Mouse (Mus musculus): ENCODE data around the gene Mpped2.

Gene Mpped2

DNA sequence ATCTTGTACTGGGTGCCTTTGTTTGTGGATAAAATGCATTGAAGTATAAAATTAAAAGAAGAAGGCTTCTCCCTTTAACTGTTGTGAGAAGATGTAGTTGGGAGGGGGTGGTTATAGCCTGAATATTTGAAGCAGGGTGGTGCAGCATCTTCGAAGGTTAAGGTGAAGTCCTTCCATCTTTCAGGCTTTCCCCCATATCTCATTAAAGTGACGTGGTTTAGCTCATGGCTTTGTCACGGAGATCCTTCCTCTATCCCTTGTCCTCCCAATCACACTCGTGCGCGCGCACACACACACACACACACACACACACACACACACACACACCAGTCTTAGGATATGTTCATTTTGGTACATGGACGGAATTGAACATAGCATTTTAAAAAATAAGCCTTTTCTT lies 3.3 kb downstream of the Mpped2 start:
- DNase-seq (ENCODE audit: low read depth, low spot score): no peak

DNA sequence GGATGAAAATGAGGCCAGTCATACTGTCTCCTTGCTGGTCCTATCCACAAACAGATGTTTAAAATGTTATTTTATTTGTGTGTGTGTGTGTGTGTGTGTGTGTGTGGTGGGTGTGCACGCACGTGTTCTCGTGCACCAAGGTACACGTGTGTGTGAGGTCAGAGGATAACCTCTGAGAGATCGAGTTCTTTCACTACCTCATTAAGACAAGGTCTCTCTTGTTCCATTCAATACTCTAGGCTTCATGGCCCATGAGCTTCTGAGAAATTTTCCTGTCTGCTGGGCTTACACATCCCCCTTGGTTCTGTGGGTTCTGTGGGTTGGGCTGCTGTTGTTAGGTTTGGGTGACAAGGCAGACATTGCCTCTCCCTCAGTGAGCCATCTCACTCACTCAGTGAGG lies 12.6 kb downstream of the Mpped2 start:
- no peak for DNase-seq (ENCODE audit: low read depth, low spot score)

DNA sequence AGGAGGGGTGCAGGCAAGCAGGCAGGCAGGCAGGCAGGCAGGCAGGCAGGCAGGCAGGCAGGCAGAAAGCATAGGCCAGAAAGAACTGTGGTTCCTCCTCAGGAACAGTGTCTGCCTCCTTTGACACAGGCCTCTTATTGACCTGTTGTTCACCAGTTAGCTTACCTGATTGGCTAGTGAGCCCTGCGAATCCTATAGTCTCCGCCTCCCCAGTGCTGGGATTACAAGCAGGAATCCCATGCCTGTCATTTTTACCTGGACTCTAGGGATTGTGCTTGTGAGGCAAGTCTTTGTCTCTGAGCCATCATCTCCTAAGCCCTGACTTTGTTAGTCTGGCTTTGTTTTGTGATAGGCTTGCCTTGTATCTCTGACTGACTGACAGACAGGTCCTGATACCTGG lies 14.1 kb downstream of the Mpped2 start:
- no peak for DNase-seq (ENCODE audit: low read depth, low spot score)

DNA sequence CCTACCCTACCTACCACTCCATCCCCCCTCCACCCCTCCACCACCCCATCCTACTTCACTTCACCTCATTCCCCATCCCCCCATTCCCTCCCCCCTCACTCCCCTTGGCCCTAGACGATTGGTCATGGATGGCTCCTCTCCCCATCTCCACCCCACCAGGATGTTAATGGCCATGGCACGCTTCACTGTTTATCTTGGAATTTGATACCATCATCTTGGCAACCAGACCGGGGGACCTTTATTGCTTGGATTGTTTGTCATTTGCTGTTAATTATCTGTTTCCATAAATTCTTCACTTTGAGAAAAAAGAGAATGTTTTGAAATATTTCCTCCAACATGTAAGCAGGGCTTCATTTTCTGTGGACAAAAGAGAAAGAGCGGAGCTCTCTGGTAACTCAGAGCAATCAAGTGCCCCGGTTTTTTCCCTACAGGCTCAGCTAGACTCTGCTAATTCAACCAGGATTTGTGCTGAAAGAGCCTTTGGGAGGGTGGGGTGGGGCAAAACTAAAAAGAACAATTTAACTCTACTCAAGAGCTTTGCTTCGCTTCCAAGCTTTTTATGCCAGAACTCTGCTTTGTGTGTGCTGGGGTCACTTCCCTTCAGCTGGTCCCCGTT lies 17.9 kb downstream of the Mpped2 start:
- no peak for DNase-seq (ENCODE audit: low read depth, low spot score)

DNA sequence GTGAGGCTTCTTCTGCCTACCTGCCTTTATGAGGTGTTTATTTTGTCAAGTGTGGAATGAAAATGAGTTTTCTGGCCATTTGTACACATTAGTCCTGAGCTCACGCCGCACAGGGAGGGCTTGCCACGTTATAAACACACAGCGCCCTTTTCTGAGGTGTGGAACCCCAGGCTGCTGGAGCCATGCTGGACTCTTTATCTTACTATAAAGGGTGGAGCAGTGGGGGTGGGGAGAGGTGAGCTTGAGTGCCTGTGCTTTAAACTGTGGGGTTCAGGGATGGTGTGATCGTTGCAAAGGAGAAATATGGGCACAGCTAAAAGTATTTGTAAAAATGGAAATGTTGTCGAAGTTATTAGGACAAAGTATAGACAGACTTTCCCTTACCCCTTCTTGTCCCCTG lies 18.4 kb downstream of the Mpped2 start:
- DNase-seq (ENCODE audit: low read depth, low spot score): no peak

DNA sequence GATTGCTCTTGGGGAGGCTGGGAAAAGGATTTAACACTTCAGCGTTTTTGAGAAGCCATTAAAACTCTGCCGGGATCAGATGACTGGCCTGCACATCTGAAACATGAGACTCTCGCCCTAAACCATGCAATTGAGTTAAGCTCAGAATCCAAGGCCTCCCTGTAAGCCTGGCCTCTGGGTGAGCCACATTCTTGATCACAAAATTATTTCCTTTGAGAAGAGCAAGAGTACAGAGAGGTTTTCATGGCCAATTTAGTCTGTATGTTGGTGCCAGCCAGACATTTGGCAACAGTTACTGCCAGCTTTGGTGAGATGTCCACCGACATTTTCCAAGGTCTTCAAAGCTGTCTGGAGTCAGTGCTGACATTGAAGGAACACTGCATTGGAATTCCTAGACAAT lies 20.1 kb downstream of the Mpped2 start:
- DNase-seq (ENCODE audit: low read depth, low spot score): no peak

DNA sequence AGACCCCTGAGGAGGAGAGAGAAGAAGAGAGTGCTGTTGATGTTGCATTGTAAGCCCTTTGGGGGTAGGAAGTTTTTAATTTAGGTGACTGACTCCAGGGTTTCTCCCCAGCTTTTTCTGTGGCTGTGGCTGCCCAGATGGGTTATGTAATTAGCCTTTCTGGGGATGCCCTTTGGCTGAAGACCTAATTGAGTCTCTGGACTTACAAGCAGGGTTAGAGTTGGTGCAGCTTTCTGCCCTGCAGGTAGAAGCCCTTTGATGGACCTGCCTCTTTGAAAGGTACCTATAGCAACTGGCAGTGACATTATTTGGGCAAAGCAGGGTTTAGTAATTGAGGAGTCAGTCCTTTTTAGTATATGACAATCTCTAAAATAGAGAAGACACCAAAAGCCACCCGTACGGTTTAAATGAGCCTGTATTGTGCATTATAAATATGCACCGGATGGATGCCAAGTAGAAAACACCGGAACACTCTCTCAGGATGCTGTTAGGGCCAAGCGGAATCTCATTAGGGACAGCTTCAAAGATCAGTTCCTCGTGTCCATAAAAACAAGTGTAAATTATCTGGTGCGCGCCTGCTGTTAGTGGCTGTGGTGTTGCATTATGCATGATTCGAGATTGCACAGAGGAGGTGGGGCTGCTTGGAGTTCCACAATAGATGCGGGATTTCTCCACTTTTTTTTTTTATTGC lies 22.8 kb downstream of the Mpped2 start:
- no peak for DNase-seq (ENCODE audit: low read depth, low spot score)

DNA sequence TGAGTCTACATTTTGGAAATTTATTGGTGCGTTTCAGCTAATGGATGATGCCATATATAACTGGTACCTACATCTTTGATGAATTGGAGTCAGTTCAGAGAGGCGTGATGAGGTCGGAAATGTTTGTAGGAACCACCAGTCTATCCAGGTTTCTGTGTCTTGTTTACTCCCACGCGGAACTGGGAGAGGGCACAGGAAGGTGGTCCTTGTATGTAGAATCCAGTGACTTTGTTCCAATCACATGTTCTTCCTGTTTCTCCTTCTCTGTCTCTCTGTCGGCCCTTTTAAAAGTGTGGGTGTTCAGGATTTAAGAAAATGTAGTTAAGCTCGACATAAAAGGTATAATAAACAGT lies 23.3 kb downstream of the Mpped2 start:
- no peak for DNase-seq (ENCODE audit: low read depth, low spot score)

DNA sequence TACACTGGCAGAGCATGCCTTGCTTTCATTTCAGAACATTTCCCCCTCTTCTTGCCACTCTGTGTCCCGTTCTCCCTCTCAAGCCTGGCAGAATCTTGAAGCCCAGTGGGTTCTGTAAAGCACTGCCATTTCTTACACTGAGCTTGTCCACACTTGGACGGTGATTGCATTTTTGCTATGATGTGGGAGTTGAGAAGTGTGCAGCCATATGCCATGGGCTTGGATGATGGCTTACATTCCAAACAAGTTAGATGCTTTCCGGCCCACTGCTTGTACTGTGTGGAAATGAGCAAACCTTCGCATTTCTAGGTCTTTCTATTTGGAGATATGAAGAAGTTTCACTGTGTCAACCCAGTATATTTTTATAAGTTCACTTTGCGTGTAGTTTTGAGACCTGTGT lies 25.8 kb downstream of the Mpped2 start:
- no peak for DNase-seq (ENCODE audit: low read depth, low spot score)

DNA sequence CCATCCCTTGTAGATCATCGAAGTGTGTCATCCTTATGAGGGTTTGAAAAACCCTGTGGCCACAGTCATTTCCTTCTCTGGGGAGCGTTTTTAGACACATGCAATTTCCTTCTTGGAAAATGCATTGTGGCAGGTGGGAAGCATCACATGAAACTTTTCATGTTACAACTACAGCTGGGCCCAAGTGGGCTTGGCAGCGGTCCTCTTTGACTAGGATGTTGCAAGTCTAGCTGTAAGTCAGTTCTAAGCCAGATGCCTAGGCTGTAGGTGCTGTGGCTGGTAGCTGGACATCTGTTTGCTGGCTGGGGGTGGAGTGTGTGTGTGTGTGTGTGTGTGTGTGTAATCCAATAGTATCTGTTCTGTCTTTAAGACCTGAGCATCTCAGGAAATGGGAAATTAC lies 26.4 kb downstream of the Mpped2 start:
- no peak for DNase-seq (ENCODE audit: low read depth, low spot score)

DNA sequence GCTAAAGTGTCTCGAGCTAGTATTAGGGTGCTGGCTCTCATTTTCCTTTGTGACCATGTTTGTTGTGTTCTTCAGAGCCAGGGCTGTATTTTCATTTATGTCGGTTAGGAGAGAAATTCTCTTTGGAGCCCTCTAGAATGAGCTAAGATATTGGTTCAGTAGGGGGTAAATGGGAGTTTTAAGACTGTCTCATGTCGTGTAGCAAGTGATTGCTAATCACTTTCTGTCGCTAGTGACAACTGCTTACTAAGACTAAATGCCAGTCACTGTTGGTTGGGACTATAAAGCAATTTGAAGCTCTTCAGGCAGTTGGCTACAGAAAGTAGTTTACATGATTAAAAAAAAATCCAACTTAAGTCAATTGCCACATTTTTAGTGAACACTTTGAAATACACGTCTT lies 27.6 kb downstream of the Mpped2 start:
- no peak for DNase-seq (ENCODE audit: low read depth, low spot score)

DNA sequence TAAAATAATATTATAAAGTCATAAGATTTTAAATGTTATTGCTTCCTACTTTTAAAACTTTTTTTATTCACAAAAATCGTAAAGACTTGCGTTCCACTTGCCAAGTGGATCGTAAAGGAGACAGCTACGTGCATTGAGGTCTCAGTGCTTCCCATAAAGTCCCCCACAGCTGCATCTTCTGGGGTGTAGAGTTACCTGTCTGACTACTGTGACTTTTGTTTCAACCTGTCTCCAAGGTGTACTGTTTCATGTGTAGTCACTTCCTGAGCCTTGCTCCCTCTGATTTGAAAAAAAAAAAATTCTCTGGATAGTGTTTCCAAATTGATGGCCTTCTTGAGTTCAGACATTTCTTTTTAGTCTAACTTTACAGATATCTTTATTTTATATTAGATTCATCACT lies 29.0 kb downstream of the Mpped2 start:
- DNase-seq (ENCODE audit: low read depth, low spot score): no peak

DNA sequence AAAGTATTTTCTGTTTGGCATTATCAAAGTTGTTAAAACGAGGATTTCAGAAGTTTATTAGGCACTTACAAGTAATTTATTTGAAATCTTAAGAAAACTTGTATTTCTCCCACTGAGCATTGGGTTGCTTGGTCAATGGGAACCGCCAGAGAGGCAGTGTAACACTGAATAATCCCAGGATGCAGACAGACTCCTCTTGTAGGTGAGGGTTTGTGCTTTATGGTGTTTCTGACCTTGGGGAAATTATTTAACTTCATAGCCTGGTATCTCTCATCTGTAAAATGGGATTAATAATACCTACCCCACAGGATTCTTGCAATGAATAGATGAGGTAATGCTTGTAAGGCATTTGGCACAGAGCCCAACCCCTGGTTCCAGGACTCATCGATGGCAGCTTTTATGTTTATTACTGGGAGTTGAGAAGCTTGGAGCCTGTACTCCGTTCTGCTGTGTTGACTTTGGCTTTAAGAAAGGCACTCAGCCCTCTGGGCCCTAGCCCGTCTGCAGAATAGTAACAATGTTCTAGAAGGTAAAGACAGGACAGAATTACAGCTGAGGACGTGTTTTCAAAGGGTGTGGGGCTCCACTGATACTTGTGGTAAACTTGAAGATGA lies 37.0 kb downstream of the Mpped2 start:
- DNase-seq (ENCODE audit: low read depth, low spot score): no peak

DNA sequence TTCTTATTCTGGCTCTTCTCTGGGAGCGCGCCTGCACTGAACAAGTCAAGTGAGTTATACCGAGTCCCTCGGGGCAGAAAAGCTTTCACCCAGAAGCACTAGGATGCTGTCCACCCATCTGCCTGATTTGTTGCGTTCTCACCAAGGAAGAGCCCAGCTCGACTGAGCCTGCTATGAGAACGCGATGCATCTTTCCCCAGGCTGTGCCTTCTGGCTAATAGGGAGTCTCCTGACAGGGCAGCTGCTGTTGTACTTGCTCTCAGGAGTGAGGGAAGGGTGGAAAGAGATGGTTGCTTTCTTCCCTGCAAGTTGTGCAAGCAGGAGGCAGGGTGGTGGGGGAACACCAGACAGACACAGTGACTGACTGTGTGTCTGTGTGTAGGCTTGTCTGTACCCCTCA lies 37.5 kb downstream of the Mpped2 start:
- DNase-seq (ENCODE audit: low read depth, low spot score): no peak

DNA sequence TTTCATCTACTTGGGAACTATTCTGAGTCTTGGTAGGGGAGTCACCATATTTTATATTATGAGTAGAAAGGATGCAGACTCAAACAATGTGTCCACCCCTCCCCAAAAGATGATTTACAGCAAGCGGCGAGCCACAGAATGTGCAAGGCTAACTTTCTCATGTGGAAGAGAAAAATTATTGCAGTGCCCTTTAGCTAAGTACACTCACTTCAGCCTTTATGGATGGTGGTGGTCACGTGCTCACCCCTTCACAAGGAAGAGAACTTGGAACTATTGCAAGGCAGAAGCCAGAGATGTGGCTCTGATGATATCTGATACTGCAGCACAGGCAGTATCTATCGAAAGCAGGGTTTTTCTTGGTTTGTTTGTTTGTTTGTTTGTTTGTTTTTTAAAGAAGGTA lies 38.4 kb downstream of the Mpped2 start:
- DNase-seq (ENCODE audit: low read depth, low spot score): no peak

DNA sequence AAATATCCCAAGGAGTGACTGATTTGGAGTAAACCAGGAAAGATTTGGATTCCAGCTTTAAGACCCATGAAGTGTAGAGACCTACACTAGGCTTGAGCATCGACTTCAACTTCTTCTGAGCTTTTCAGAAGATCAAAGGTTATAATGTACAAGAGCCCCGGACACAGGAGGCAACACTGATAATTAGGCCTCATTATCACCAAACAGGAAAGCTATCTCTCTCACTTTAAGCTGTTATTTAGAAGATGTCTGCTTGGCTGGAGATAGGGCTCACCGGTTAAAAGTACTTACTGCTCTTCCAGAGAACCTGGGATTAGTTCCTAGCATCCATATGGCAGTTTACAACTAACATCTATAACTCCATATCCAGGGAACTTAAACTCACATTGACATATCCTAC lies 39.1 kb downstream of the Mpped2 start:
- no peak for DNase-seq (ENCODE audit: low read depth, low spot score)

DNA sequence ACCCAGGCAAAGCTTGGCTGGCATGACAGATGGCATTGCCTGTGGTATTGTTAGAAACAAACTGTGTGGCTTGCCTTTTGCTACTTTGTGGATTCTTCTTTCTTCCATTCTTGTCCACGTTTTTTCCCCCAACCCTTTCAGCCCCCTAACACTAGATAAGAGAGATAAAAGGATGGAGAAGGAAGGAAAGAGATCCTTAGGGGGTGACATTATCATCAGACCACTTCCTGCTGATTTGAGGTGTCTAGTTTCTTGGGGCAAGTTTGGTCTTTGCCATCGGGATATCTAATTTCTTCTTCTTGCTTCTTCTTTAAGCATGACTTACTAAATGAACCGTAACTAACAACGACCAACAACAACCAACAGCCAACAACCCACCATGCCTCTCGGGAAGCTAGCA lies 40.3 kb downstream of the Mpped2 start:
- no peak for DNase-seq (ENCODE audit: low read depth, low spot score)

DNA sequence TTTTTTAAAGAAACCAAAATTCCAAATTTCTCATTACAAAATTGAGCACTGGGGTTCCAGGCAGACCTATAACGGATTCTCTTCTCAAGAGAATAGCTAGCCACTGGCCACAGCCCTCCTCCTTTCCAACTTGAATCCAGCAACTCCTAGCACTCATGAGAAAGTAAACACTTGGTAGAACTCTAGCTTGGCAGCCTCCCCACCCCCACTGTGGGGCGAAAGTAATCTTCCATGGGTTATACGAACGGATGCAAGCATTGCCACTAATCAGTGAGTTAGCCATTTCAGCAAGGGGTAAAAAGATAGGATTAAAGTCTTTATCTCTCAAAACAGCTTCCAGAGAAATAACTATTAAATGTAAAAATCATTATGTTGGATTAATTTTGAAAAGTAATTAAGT lies 40.9 kb downstream of the Mpped2 start:
- no peak for DNase-seq (ENCODE audit: low read depth, low spot score)

DNA sequence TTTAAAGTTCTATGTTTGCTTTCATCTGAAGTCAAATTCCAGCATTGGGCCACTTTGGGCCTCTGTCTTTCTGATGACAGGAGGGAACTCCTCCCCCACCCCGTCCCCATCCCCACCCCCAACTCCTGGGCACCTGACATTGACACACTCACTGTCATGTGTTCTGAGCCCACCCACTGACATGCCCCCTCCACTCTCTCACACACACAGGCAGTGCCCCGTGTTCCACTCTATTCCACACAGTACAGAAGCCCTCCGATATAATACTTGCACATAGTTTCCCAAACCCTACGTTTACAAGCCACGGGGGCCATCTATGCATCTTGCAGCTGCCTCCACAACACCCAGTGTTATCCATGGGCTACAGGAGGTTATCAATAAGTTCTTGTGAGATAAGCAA lies 42.1 kb downstream of the Mpped2 start:
- DNase-seq (ENCODE audit: low read depth, low spot score): no peak

DNA sequence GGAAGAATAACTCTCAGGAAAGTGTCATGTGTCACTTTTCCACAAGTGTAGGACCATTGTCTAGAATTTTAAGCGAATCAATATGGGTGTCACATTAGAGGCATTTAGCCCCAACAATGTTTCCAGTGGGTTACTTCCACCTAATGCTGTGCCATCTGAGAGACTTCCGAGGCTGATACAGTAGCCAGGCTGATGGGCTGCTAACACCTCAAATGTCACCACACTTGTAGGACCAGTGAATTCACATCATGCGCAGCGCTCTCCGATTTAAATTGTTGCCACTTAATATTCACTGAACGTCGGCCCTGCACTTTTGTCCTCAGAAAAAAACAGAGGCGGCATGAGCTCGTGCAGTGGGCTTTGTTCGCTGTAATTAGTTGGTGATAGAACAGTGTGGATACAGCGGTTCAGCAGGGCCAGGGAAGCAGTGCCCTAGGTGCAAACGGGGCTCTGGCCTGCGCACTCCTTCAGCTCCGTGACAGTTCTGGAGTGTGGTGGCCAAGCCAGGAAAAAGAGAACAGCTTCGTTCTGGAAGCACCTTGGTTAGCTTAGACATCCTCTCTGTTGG lies 42.8 kb downstream of the Mpped2 start:
- no peak for DNase-seq (ENCODE audit: low read depth, low spot score)

DNA sequence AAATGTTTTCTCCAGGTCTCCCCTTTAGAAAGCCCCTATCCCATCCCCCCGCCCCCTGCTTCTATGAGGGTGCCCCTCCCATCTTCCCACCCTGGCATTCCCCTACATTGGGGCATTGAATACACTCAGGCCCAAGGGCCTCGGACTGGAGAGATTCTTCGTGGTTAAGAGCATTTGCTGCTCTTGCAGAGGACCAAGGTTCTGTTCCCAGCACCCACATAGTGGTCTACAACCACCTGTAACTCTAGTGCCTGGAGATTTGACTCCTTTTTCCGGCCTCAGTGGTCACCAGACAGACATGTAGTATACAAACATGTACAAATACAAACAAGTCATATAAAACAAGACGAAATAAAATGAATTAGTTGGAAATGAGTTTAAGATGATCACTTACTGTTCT lies 45.9 kb downstream of the Mpped2 start:
- no peak for DNase-seq (ENCODE audit: low read depth, low spot score)

DNA sequence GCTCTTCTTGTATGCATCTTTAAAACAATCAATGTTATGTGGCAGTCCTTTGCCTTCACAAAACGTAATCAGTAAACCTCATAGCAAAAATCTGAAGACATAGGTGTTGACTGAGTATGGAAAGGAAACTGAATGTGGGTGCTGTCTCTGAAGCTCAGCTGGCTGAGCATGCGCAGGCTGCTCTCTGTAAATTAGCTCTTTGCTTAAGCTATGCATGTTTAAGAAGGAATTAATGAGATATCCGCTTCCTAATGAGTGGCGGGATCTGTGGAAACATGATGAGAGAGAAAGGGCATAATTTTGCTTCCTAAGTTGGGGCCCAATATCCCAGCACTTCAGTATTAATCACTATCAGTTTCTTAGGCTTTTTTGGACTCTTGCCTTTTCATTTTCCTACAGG lies 51.0 kb downstream of the Mpped2 start:
- no peak for DNase-seq (ENCODE audit: low read depth, low spot score)

DNA sequence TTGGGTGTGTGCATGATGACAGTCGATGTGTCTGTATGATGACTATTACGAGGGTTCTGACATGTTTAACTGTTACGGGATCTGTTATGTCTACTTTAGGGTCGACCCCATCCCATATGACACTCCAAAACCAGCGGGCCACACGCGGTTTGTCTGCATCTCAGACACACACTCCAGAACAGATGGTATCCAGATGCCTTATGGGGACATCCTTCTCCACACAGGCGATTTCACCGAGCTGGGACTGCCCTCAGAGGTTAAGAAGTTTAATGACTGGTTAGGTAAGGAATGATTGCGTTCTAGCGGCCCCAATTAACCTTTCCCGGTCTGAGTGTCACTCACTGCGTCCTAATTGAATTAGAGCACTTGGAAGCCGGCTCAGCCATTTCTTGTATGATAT lies 51.5 kb downstream of the Mpped2 start:
- no peak for DNase-seq (ENCODE audit: low read depth, low spot score)

Measured in brain, embryonic 18.5 days (tissue).